Mouse (Mus musculus): ENCODE data around the gene Pmepa1.

Pmepa1 gene

GRCm38 (mm10) chr2:173185282-173185681 lies 91.1 kb downstream of the Pmepa1 start:
- DNase-seq (ENCODE audit: low spot score): no peak

- no peak for DNase-seq (ENCODE audit: low spot score)
Observed at GRCm38 (mm10) chr2:173184475-173185080, 91.8 kb downstream of the Pmepa1 start.

GRCm38 (mm10) chr2:173183836-173184460 lies 92.4 kb downstream of the Pmepa1 start:
- peak; percentile 72 for DNase-seq (ENCODE audit: low spot score)

- DNase-seq (ENCODE audit: low spot score): no peak
Observed at GRCm38 (mm10) chr2:173183311-173183710, 93.0 kb downstream of the Pmepa1 start.

- no peak for DNase-seq (ENCODE audit: low spot score)
Observed at GRCm38 (mm10) chr2:173182796-173183195, 93.5 kb downstream of the Pmepa1 start.

- DNase-seq (ENCODE audit: low spot score): no peak
Observed at GRCm38 (mm10) chr2:173181901-173182300, 94.4 kb downstream of the Pmepa1 start.

- no peak for DNase-seq (ENCODE audit: low spot score)
Observed at GRCm38 (mm10) chr2:173181486-173181885, 94.8 kb downstream of the Pmepa1 start.

- no peak for DNase-seq (ENCODE audit: low spot score)
Observed at GRCm38 (mm10) chr2:173180721-173181388, 95.5 kb downstream of the Pmepa1 start.

GRCm38 (mm10) chr2:173180026-173180425 lies 96.3 kb downstream of the Pmepa1 start:
- no peak for DNase-seq (ENCODE audit: low spot score)

- no peak for DNase-seq (ENCODE audit: low spot score)
Observed at GRCm38 (mm10) chr2:173179046-173179445, 97.3 kb downstream of the Pmepa1 start.

- DNase-seq (ENCODE audit: low spot score): no peak
Observed at GRCm38 (mm10) chr2:173177951-173178350, 98.4 kb downstream of the Pmepa1 start.

- DNase-seq (ENCODE audit: low spot score): no peak
Observed at GRCm38 (mm10) chr2:173177481-173177880, 98.9 kb downstream of the Pmepa1 start.

- peak; percentile 2 for DNase-seq (ENCODE audit: low spot score)
Observed at GRCm38 (mm10) chr2:173175703-173176102, 100.6 kb downstream of the Pmepa1 start.

- DNase-seq (ENCODE audit: low spot score): peak; percentile 2
Observed at GRCm38 (mm10) chr2:173174569-173174968, 101.8 kb downstream of the Pmepa1 start.
